Mouse (Mus musculus): ENCODE measurements around the gene Naa80.
A peak's percentile ranks its signal among the peaks of the same experiment; 100 is the strongest.
"Not testable (repeated sequence)": the region's sequence is repeated elsewhere in the genome, so short reads cannot be mapped to it uniquely, and the experiment has no call there.

Naa80 gene

GRCm38 (mm10) chr9:107572327-107572662 is 6.4 kb upstream of the Naa80 start:
- no peak for DNase-seq (ENCODE audit: low spot score in 2 of 2)

- DNase-seq (ENCODE audit: low spot score in 2 of 2): not testable (repeated sequence)
Observed at GRCm38 (mm10) chr9:107573774-107574173, 4.9 kb upstream of the Naa80 start.

DNA sequence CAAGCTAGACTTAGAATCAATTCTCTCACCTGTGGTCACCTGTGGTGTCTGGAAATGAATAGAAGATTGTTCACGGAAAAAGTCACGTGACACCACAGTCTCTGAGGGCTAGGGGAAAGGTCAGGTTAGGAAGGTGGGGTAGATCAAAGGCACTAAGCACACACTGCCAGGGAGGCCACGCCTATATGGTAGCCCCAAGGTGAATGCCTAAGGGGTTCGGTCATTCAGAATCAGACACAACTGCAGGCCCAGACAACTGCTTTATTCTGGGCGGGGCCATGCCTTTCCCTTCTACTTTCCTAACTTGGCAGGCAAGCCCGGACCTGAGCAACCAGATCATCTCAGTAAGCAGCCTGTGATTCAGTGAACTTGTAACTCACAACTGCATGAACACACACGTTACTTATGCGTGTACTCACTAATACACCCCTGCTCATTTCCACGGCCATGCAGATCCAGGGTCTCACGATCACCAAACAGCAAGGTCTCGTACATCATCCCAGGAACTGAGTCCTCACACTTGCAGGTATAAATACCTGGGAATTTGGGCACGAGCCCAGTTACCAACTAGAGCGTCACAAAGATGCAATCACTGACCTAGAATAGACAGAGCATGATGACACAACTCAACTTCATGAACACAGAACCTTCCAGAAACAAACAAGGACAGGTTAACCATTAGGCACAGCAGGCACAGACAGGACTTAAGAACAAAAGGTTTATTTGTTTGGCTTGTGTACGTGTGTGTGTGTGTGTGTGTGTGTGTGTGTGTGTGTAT is 2.9 kb upstream of the Naa80 start:
- DNase-seq (ENCODE audit: low spot score in 2 of 2): no peak

- DNase-seq (ENCODE audit: low spot score in 2 of 2): peak; percentile 50 to 64
Observed at GRCm38 (mm10) chr9:107576357-107577107, 2.2 kb upstream of the Naa80 start, which contains the start of gene Hyal1. Gene Hyal1, plus strand, starts transcription at chr9:107576927.

GRCm38 (mm10) chr9:107577871-107578270 is 816 bp upstream of the Naa80 start:
- DNase-seq (ENCODE audit: low spot score in 2 of 2): no peak

DNA sequence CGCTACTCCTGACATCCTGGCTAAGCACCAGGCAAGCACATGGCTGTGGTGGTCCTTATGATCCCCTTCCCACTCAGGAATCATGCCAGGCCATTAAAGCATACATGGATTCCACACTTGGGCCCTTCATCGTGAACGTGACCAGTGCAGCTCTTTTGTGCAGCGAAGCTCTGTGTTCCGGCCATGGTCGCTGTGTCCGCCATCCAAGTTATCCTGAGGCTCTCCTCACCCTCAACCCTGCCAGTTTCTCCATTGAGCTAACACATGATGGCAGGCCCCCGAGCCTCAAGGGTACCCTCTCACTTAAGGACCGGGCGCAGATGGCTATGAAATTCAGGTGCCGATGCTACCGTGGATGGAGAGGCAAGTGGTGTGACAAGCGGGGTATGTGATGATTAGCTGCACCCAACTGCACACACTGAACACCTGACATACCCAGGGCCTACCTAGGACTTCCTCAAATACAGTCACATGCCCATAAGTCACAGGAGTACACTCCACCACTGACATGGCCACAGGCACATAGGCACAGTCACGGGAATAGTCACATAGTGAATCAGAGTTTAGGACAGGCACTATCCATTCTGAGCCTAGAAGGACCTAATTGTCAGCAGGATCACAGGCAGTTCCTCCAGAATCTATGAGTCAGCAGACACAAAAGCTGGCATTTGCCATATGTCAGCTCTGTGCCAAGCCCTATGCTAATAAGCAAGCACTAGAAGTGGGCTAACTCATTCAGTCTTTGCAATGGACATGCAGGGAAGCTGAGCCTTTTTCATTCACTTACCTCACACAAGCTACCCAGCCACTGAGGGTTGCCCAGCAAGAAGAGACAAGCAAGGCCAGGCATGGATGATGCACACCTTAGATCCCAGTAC is 575 bp downstream of the Naa80 start:
- no peak for DNase-seq (ENCODE audit: low spot score in 2 of 2)

DNA sequence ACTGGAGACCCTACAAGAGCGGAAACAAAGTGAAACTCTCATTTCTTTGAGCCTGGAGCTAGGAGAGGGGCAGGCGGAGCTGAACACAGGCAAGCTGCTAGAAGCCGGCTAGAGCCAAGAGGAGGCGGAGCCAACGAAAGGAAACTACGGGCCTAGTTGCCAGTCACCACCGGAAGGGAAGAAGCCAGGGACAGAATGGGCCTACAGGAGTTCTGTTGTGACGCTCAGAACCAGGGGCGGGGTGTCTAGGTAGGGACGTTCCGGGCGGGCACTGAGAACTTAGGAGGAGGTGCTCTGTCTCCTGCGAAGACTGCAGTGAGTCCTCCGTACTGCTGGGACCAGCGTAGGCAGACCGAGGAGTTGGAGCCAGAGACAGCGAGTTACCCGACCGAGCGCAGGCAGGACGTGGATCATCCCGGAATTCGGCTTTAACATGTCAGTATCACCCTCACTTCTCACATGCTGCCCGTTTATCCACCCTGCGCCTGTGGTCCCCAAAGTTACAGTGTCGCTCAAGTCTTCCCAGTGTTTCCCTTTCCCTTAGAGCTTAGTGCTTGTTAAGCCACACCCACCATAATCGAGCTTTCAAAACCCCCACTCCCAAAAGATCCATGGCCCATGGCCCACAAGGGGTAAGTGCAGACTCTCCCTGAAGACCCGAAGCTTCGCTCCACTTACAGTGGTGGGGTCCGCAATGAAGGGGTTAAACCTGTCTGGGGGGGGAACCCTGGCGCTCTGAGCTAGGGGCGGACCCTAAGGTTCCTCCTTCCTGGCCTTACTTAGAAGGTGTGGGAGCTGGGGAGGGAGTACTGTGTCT is 2.0 kb downstream of the Naa80 start, which contains the start of gene Hyal3:
Gene Hyal3 (plus strand): TSS at position 318 of the 817 bp plus-strand sequence.
- DNase-seq (ENCODE audit: low spot score in 2 of 2): peak; percentile 85 to 89

DNA sequence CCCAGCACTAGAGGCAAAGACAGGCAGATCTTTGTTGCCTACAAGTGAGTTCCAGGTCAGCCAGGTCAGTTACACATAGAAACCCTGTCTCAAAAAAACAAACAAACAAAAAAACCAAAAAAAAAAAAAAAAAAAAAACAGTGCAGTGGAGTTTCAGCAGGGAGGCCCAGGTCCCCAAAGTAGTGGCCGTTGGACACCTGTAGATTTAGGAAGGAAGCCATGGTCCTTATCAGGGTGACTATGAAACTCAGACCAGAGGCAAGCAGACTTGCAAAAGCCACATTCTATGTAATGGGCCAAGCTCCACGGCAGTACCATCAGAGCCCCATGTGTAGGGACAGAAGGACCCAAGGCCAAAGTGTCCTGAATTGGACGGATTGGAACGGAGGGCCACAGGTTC is 2.9 kb downstream of the Naa80 start:
- DNase-seq (ENCODE audit: low spot score in 2 of 2): no peak

GRCm38 (mm10) chr9:107582509-107583062 is 3.9 kb downstream of the Naa80 start:
- no peak for DNase-seq (ENCODE audit: low spot score in 2 of 2)

GRCm38 (mm10) chr9:107583174-107583573 is 4.5 kb downstream of the Naa80 start:
- no peak for DNase-seq (ENCODE audit: low spot score in 2 of 2)

DNA sequence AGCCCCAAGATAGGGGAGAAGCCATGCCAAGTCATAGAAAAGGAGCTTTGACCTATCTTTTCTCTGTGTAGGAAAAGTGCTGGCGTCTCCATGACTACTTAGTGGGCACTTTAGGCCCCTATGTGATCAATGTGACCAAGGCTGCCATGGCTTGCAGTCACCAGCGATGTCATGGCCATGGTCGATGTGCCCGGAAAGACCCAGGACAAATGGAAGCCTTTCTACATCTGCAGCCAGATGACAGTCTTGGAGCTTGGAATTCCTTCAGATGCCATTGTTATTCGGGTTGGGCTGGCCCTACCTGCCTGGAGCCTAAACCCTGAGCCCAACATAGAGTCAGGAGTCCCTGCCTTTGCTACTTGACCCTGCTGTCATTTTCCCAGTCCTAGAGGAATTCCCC is 7.8 kb downstream of the Naa80 start:
- no peak for DNase-seq (ENCODE audit: low spot score in 2 of 2)

- DNase-seq (ENCODE audit: low spot score in 2 of 2): peak; percentile 99
Observed at GRCm38 (mm10) chr9:107586974-107587832, 8.5 kb downstream of the Naa80 start, which contains the start of gene Ifrd2. Gene Ifrd2, plus strand, starts transcription at chr9:107587642.

GRCm38 (mm10) chr9:107587833-107588639 is 9.3 kb downstream of the Naa80 start:
- peak in 1 of 2 experiments; percentile 70 for DNase-seq (ENCODE audit: low spot score in 2 of 2)

DNA sequence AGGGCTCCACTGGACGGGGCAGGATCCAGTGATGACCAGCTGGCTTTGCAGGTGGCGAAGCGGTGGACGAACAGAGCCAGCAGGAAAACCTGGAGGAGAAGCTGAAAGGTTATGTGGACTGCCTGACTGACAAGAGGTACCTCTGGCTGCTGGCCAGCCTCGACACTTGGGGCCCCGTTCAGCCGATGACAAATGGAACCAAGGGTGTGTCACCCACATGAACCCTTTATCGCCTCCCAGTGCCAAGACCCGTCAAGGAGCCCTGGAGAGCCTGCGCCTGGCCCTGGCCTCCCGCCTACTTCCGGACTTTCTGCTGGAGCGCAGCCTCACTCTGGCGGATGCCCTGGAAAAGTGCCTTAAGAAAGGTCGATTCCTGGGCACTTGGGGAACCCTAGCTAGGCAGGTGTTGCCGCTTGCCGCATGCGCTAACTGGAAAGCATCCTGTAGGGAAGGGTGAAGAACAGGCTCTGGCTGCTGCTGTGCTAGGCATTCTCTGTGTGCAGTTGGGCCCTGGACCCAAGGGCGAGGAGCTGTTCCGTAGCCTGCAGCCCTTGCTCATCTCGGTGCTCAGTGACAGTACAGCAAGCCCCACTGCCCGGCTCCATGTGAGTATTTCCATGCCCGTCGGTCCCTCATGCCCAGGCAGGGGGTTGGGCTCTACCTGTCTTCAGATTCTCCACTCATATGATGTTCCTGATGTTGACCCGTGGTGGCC is 11.5 kb downstream of the Naa80 start:
- peak; percentile 60 to 76 for DNase-seq (ENCODE audit: low spot score in 2 of 2)

DNA sequence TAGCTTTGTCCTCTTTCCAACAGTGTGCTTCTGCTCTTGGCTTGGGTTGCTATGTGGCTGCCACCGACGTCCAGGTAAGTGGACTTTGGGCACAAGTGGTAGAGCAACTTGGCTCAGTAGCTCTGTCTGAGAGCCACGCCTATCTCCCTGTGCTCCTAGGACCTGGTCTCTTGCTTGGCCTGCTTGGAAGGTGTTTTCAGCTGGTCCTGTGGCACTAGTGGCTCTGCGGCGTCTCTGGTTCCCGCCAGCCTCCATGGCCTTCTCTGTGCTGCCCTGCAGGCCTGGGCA is 12.0 kb downstream of the Naa80 start:
- no peak for DNase-seq (ENCODE audit: low spot score in 2 of 2)

- DNase-seq (ENCODE audit: low spot score in 2 of 2): no peak
Observed at GRCm38 (mm10) chr9:107593101-107593976, 14.7 kb downstream of the Naa80 start.

GRCm38 (mm10) chr9:107594281-107595062 is 15.8 kb downstream of the Naa80 start:
- DNase-seq (ENCODE audit: low spot score in 2 of 2): no peak

Data from spleen, postnatal 36 days (tissue).